21 mouse cellular contexts compared by ENCODE assay signal in the genomic region with DNA sequence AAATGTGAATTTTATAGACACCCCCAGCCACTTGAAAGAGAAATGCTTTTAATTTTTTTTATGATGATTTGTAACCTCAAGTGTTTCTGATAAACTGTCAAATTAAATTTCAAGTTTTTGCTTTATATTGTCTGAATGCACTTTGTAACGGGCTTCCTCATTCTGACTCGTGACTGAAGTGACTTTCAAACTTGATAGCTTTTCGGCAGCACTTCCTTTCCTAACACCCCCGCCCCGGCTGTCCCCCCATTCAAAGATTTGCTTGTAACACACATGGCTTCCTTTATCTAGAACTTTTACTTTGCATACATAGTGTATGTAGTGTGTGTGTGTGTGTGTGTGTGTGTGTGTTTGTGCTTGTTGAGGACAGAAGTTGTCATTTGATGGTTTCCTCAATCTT. TPM values are rescaled to one million over a fixed set of nuclear protein-coding genes. Genes with fewer than 3 reads are reported as not detected.
DNase-seq lines count a peak whose midpoint lies in the region; ATAC-seq and TF ChIP-seq lines count a peak whose summit lies in the region.
"Had no signal": no experiment of that assay in that cellular context is flagged by ENCODE, and none has a peak within 500 bp of the region (broad histone marks: within the 10 kb centered on the region; RNA-seq: fewer than 3 reads in every experiment).

No protein-coding gene starts in this region.

- DNase-seq in spleen, postnatal 4 days (ENCODE audit: low spot score in 2 of 2) = peak; percentile 13 to 52
- no peak for DNase-seq in spleen, adult 12 weeks (ENCODE audit: low spot score)
- DNase-seq in MEL (ENCODE audit: low read depth, low spot score) = peak; percentile 69
- peak; percentile 19 for DNase-seq in thymus, postnatal 14 days
- DNase-seq in kidney, postnatal 10 days = no peak
- DNase-seq in ovary, postnatal 36 days (ENCODE audit: low spot score) = no peak
- no peak for DNase-seq in left cerebral cortex, postnatal 25 days (ENCODE audit: low spot score in 2 of 2)
- DNase-seq: adrenal gland, postnatal 14 days; cerebellum, adult 11-12 months; cerebellum, adult 9-10 months; cerebellum, postnatal 25 days; forebrain, postnatal 0 days; gastrocnemius, adult 2 months; gastrocnemius, postnatal 25 days; heart, adult 11 months; heart, postnatal 36 days had no signal

- no peak for TF ChIP-seq POLR2A in MEL (IDR thresholded peaks at IDR 0.05; ENCODE audit: control insufficient read depth in 1 of 2, insufficient read depth in 1 of 2, low read depth in 1 of 2, low read length in 2 of 2, poor library complexity in 1 of 2)

- peaks cover 0 to 4% of the 10 kb centered on the region in 2 experiments; a peak in 2 of 4 replicates for H3K36me3 ChIP-seq in MEL (ENCODE audit: control insufficient read depth in 1 of 2, insufficient read depth in 2 of 2, low read length in 2 of 2)
- H3K36me3 ChIP-seq: embryonic facial prominence, embryonic 13.5 days; heart, embryonic 13.5 days; hindbrain, embryonic 15.5 days had no signal

- no peaks in the 10 kb centered on the region for H3K79me2 ChIP-seq in MEL (ENCODE audit: control insufficient read depth, insufficient read depth, low read length, poor library complexity)

- H3K27ac ChIP-seq in MEL (ENCODE audit: control insufficient read depth, low read depth, low read length) = peak overlapping the region; percentile 41
- H3K27ac ChIP-seq: embryonic facial prominence, embryonic 13.5 days; forebrain, embryonic 13.5 days; gastrocnemius, adult 2 months; heart, embryonic 13.5 days; hindbrain, embryonic 15.5 days had no signal

- ATAC-seq in megakaryocyte progenitor cell, adult 5-6 weeks (replicated peaks; ENCODE audit: poor library complexity) = peak; percentile 48; the same call in 1 of the 2 replicates
- ATAC-seq: forebrain, embryonic 13.5 days; forebrain, postnatal 0 days had no signal

- no peak; a peak in 1 of 4 replicates for TF ChIP-seq EP300 in MEL (IDR thresholded peaks at IDR 0.05; ENCODE audit: low read depth in 1 of 2, low read length in 2 of 2)

- no peak for TF ChIP-seq CTCF in MEL (IDR thresholded peaks at IDR 0.05 in 2 of 3, conservative IDR thresholded peaks at IDR 0.05 in 1 of 3; ENCODE audit: control insufficient read depth in 1 of 3, insufficient read depth in 1 of 3, low read depth in 2 of 3, low read length in 3 of 3, poor library complexity in 1 of 3, severe bottlenecking in 1 of 3)

- TF ChIP-seq RAD21 in MEL (IDR thresholded peaks at IDR 0.05; ENCODE audit: low read depth, low read length) = no peak

- peak overlapping the region; percentile 53 for H3K9ac ChIP-seq in MEL (ENCODE audit: control insufficient read depth, low read depth, low read length, poor library complexity, severe bottlenecking)
- H3K9ac ChIP-seq: embryonic facial prominence, embryonic 13.5 days; forebrain, embryonic 13.5 days; forebrain, postnatal 0 days; heart, embryonic 13.5 days; hindbrain, embryonic 15.5 days had no signal

- H3K4me1 ChIP-seq in MEL (ENCODE audit: control insufficient read depth in 1 of 2, insufficient read depth in 2 of 2, low read length in 2 of 2) = peaks cover 0 to 3% of the 10 kb centered on the region in 2 experiments; a peak in 3 of 4 replicates
- H3K4me1 ChIP-seq: embryonic facial prominence, embryonic 13.5 days; forebrain, embryonic 13.5 days; hindbrain, embryonic 15.5 days had no signal

- intact Hi-C loops in left cerebral cortex, postnatal 25 days (cut with DNase I) = loop anchor here (5.0 kb wide), 1 partner anchor 203 kb away; no protein-coding TSS in a partner anchor

- no peaks in the 10 kb centered on the region for H3K9me3 ChIP-seq in MEL (replicated peaks; ENCODE audit: insufficient read depth, low read length)
- H3K9me3 ChIP-seq: embryonic facial prominence, embryonic 13.5 days; forebrain, embryonic 13.5 days; heart, embryonic 13.5 days; hindbrain, embryonic 15.5 days had no signal

- peak overlapping the region; percentile 11 to 42; a peak in 3 of 4 replicates for H3K4me3 ChIP-seq in MEL (ENCODE audit: control insufficient read depth in 1 of 2, insufficient read depth in 1 of 2, low read depth in 2 of 2, low read length in 2 of 2)
- H3K4me3 ChIP-seq: embryonic facial prominence, embryonic 13.5 days; forebrain, embryonic 13.5 days; gastrocnemius, adult 2 months; heart, embryonic 13.5 days; hindbrain, embryonic 15.5 days had no signal

- no peaks in the 10 kb centered on the region for H3K27me3 ChIP-seq in MEL (ENCODE audit: control insufficient read depth in 1 of 2, insufficient read depth in 2 of 2, low read length in 2 of 2)
- H3K27me3 ChIP-seq: embryonic facial prominence, embryonic 13.5 days; forebrain, embryonic 13.5 days; heart, embryonic 13.5 days; hindbrain, embryonic 15.5 days had no signal

TF ChIP-seq in MEL, 35 proteins besides CTCF, POLR2A, EP300 and RAD21:
- TF ChIP-seq MAX (IDR thresholded peaks at IDR 0.05; ENCODE audit: low read length) (no peak), USF1 (IDR thresholded peaks at IDR 0.05; ENCODE audit: low read depth, low read length) (peak; percentile 56; the same call in 1 of the 2 replicates), RCOR1 (IDR thresholded peaks at IDR 0.05; ENCODE audit: low read depth, low read length) (no peak), TBP (IDR thresholded peaks at IDR 0.05; ENCODE audit: low read depth, low read length) (no peak), SIN3A (IDR thresholded peaks at IDR 0.05; ENCODE audit: low read length) (no peak), POLR2AphosphoS2 (IDR thresholded peaks at IDR 0.05; ENCODE audit: low read length) (no peak), ZC3H11A (IDR thresholded peaks at IDR 0.05; ENCODE audit: low read depth, low read length) (no peak), MYB (IDR thresholded peaks at IDR 0.05; ENCODE audit: low read depth, low read length) (no peak), ELF1 (IDR thresholded peaks at IDR 0.05; ENCODE audit: low read depth, low read length) (peak; percentile 56; the same call in 1 of the 2 replicates), GATA1 (IDR thresholded peaks at IDR 0.05; ENCODE audit: low read depth, low read length) (no peak), ZMIZ1 (IDR thresholded peaks at IDR 0.05; ENCODE audit: low read depth, low read length) (no peak), NRF1 (IDR thresholded peaks at IDR 0.05; ENCODE audit: insufficient read depth, low read depth, low read length, poor library complexity, severe bottlenecking) (no peak), MAZ (IDR thresholded peaks at IDR 0.05; ENCODE audit: low read depth, low read length) (no peak), MEF2A (IDR thresholded peaks at IDR 0.05; ENCODE audit: extremely low read depth, insufficient replicate concordance, low read depth, low read length, poor library complexity, severe bottlenecking) (no peak), NELFE (IDR thresholded peaks at IDR 0.05; ENCODE audit: low read depth, low read length) (0 out of 2 replicates have a peak, but pooled peaks have one; percentile 14), BHLHE40 (IDR thresholded peaks at IDR 0.05; ENCODE audit: borderline replicate concordance, low read depth, low read length) (peak; percentile 68; the same call in 1 of the 2 replicates), TCF12 (IDR thresholded peaks at IDR 0.05; ENCODE audit: low read depth, low read length) (no peak), ETS1 (IDR thresholded peaks at IDR 0.05; ENCODE audit: low read depth, low read length) (no peak), USF2 (IDR thresholded peaks at IDR 0.05; ENCODE audit: borderline replicate concordance in 1 of 2, insufficient read depth in 1 of 2, low read depth in 1 of 2, low read length in 2 of 2) (no peak), E2F4 (IDR thresholded peaks at IDR 0.05; ENCODE audit: borderline replicate concordance, low read depth, low read length) (no peak), KAT2A (conservative IDR thresholded peaks at IDR 0.05; ENCODE audit: low read depth, low read length) (no peak), CHD2 (IDR thresholded peaks at IDR 0.05; ENCODE audit: low read length) (no peak), MYC (IDR thresholded peaks at IDR 0.05; ENCODE audit: low read depth, low read length) (no peak), ZKSCAN1 (IDR thresholded peaks at IDR 0.05; ENCODE audit: low read depth, low read length) (no peak), UBTF (IDR thresholded peaks at IDR 0.05; ENCODE audit: borderline replicate concordance, insufficient read depth, low read depth, low read length) (no peak), MXI1 (IDR thresholded peaks at IDR 0.05; ENCODE audit: low read depth, low read length) (no peak), HCFC1 (IDR thresholded peaks at IDR 0.05; ENCODE audit: low read depth, low read length) (0 out of 2 replicates have a peak, but pooled peaks have one; percentile 24), POLR2AphosphoS5 (IDR thresholded peaks at IDR 0.05; ENCODE audit: borderline replicate concordance, low read depth, low read length) (no peak), GABPA (IDR thresholded peaks at IDR 0.05; ENCODE audit: low read depth, low read length) (no peak), SMC3 (IDR thresholded peaks at IDR 0.05; ENCODE audit: low read depth, low read length) (no peak)

RNA-seq across cellular contexts. Expression of gene Hprt, which starts 41.6 kb away (rescaled TPM):
- total RNA-seq in MEL (2012; rRNA removed) = 117 and 145 TPM in 2 replicates
- 100 to 1,000 TPM in 1 of 2 experiments, not detected in 1; 113 TPM for polyA plus RNA-seq in MEL (2012; ENCODE audit: insufficient read depth in 1 of 2, insufficient read length in 2 of 2, low read depth in 1 of 2, low replicate concordance in 2 of 2, missing spikeins in 1 of 2)
- 392 and 418 TPM in 2 replicates for total RNA-seq in megakaryocyte progenitor cell, adult 5-6 weeks (2015)
- total RNA-seq in megakaryocyte progenitor cell, adult 5-6 weeks (2017) = 395 and 396 TPM in 2 replicates
- total RNA-seq in left cerebral cortex, postnatal 25 days (2021) = 100 to 1,000 TPM; 136 to 172 TPM

Comparison
In these comparisons a context has a peak if more than half of its experiments do, and no peak if none do; other contexts are left out.
1. DNase-seq: peak in spleen, postnatal 4 days (2 of 2), MEL (single experiment) and thymus, postnatal 14 days (single experiment); none in spleen, adult 12 weeks (single experiment), kidney, postnatal 10 days (single experiment), ovary, postnatal 36 days (single experiment) and left cerebral cortex, postnatal 25 days (0 of 2).